Mouse (Mus musculus): Measurements from ENCODE around the gene Exosc5.

The Exosc5 gene

GRCm38 (mm10) chr7:25658657-25659472, at the start of gene Exosc5, which contains the start of gene Bckdha:
TSS of gene Exosc5 (plus strand) at chr7:25659164.
TSS of gene Bckdha (minus strand) at chr7:25658981.
- DNase-seq = peak; percentile 96

GRCm38 (mm10) chr7:25610056-25610455, 48.9 kb upstream of the Exosc5 start:
- DNase-seq = no peak

- no peak for DNase-seq
These were observed 47.5 kb upstream of the Exosc5 start for GRCm38 (mm10) chr7:25611501-25611900.

- DNase-seq = no peak
These were observed 44.9 kb upstream of the Exosc5 start for GRCm38 (mm10) chr7:25614086-25614485.

- DNase-seq = no peak
These were observed 43.9 kb upstream of the Exosc5 start for GRCm38 (mm10) chr7:25614831-25615705.

- DNase-seq = no peak
These were observed 43.3 kb upstream of the Exosc5 start, which contains the start of gene Erich4 for GRCm38 (mm10) chr7:25615706-25616011. TSS of gene Erich4 (minus strand) at chr7:25615892.

GRCm38 (mm10) chr7:25617376-25618160, 41.4 kb upstream of the Exosc5 start:
- DNase-seq = no peak

- peak; percentile 90 for DNase-seq
These were observed 39.9 kb upstream of the Exosc5 start, which contains the start of gene Dmac2 for GRCm38 (mm10) chr7:25618865-25619721. TSS of gene Dmac2 (plus strand) at chr7:25619414.

GRCm38 (mm10) chr7:25619722-25619991, 39.3 kb upstream of the Exosc5 start:
- no peak for DNase-seq

GRCm38 (mm10) chr7:25620101-25620500, 38.9 kb upstream of the Exosc5 start:
- no peak for DNase-seq

- DNase-seq = no peak
These were observed 38.2 kb upstream of the Exosc5 start for GRCm38 (mm10) chr7:25620751-25621150.

GRCm38 (mm10) chr7:25623857-25624370, 35.0 kb upstream of the Exosc5 start:
- DNase-seq = no peak

- DNase-seq = no peak
These were observed 34.1 kb upstream of the Exosc5 start for GRCm38 (mm10) chr7:25624851-25625250.

- DNase-seq = no peak
These were observed 33.2 kb upstream of the Exosc5 start for GRCm38 (mm10) chr7:25625594-25626250.

GRCm38 (mm10) chr7:25626509-25627430, 32.2 kb upstream of the Exosc5 start, which contains the start of gene B3gnt8:
TSS of gene B3gnt8 (plus strand) at chr7:25626654.
- DNase-seq = no peak

GRCm38 (mm10) chr7:25627431-25628322, 31.3 kb upstream of the Exosc5 start:
- DNase-seq = peak; percentile 31

GRCm38 (mm10) chr7:25628323-25628620, 30.7 kb upstream of the Exosc5 start:
- DNase-seq = no peak

GRCm38 (mm10) chr7:25632679-25633078, 26.3 kb upstream of the Exosc5 start:
- no peak for DNase-seq

GRCm38 (mm10) chr7:25636373-25636772, 22.6 kb upstream of the Exosc5 start:
- no peak for DNase-seq
